Mouse (Mus musculus): ENCODE measurements around the gene Enah.
A peak's percentile ranks its signal among the peaks of the same experiment; 100 is the strongest.

Enah gene

DNA sequence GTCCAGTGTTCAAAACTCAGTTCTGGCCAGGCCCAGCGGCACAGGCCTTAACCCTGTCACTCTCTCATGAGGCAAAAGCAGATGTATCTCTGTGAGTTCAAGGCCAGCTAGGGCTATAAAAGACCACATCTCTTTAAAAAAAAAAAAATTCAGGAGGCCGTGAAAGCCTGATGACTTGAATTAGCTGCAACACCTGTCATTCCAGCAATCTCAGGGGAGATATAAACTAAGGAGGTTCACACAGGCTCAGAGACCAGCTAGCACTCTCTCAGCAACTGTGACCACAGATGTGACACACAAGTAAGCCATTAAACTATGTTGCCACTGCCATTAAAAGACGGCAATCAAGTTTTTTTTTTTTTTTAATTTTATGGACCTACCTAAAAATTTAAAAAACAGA lies 56.0 kb downstream of the Enah start:
- no peak for DNase-seq (ENCODE audit: low read depth, low spot score)

DNA sequence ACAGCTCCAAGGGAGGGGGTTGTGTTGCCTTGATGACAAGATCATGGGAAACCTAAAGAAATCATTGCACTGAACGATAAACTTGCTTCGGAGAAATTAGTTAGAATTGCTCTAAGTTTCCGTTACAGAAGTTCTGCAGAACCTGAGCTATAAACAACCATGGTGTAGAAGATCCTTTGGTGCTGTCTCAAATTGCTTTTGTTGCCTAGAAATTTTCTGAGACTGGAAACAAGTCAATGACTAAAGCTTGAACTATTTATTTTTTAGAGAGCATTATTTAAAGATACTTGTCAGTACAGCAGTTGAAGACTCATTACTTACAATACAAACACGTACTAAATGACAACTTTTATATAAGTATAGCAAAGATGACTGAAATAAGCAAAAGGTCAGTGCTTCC lies 56.4 kb downstream of the Enah start:
- no peak for DNase-seq (ENCODE audit: low read depth, low spot score)

DNA sequence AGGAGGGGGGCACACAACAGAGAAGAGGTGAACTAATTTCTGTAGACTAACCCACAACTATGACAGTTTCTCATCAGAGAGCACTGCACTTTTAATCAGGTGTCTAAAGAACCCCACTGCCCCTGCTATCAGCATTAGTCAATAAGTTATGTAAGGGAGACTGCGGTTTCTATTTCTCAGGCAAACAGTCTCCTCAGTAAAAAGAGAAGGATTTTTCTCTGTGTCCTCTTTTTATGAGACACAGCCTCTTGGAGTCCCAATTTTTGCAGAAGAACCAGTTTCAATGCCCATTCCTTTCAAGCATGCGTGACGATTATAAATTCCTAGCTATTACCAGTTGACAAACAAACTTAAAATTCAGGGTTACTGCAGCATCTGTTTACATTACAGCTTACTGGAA lies 59.4 kb downstream of the Enah start:
- no peak for DNase-seq (ENCODE audit: low read depth, low spot score)

DNA sequence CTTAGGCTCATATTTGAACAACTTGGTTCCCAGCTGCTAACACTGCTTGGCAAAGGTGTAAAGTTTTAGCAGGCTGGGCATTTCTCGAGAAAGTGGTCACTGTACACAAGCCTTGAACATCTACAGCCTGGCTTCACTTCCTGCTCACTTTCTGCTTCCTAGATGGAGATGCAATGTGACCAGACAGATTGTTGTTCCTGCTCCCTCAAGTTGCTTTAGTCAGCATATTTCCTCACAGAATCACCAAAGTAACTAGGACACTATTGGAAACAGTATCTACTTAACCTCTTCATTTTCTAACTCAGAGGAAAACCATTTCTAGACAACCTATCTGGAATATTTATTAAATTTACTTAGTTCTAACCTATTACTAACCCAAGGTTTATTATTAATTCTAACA lies 61.4 kb downstream of the Enah start:
- DNase-seq (ENCODE audit: low read depth, low spot score), result no peak

DNA sequence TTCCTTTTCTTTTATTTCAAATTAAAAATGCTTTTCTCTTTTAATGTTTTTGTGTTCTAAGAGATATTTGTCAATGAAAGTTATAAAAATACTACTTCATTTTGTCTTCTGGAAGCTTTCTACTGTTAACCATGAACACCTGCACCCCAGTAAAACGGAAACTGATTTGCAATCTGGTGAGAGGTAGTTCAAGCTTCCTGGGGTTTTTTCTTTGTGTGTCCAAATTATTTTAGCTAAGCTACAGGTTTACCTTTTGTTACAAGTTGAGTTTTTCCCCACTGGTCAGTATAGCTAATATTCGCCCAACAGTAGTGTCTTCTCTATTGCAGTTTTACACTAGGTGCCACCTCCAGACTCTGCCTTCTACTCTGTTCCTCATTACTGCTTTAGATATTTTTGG lies 62.1 kb downstream of the Enah start:
- DNase-seq (ENCODE audit: low read depth, low spot score), result no peak

DNA sequence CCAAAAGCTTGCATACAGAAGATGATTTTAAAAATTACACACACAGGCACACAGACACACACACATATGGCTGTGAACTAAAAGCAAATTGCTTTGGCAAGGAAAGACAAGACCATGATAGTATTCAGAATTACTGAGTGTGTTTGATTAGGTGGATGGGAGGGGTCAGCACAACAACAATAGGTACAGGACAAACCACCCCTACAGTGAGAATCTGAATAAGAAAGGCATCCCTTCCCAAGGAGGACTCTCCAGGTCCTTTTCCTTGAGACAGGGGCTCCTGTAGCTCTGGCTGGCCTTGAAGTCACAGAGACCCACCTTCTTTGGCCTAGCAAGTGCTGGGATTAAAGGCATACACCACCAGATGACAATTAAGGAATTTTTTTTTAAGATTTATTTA lies 66.2 kb downstream of the Enah start:
- DNase-seq (ENCODE audit: low read depth, low spot score), result peak; percentile 29

DNA sequence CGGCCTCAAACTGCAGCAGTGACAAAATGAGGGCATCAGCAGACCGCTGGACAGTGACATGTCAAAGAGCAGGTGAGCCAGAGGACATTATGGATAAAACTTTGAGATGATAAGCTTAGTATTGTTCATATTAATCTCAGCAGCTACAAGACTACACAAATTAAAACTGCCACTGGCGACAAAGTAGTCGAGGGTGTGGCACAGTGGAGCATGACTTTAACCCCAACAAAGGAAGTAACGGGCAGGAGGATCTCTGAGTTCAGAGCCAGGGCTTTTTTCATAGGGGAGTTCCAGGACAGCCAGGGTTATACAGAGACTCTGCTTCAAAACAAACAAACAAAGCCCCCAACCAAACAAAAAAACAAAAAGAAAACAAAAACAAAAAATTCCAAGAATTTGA lies 68.5 kb downstream of the Enah start:
- DNase-seq (ENCODE audit: low read depth, low spot score), result no peak

DNA sequence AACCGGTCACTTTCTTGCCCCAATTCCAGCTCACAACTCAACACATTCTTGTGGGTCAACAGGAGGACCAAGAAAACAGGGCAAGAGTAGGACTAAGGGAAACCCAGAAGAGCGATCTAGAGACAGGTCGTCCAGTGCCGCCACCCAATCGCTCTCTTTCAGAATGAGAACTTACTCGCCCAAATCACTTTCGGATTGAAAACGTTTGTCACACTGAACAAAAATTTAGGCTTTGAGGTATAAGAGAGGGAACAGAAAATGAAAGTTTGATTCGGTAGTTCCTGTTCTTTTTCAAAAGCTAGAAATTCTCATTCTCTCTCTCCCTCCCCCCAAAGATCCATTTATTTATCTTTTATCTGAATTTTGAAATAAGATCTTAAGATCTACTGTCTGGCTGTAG lies 69.1 kb downstream of the Enah start:
- DNase-seq (ENCODE audit: low read depth, low spot score), result no peak

DNA sequence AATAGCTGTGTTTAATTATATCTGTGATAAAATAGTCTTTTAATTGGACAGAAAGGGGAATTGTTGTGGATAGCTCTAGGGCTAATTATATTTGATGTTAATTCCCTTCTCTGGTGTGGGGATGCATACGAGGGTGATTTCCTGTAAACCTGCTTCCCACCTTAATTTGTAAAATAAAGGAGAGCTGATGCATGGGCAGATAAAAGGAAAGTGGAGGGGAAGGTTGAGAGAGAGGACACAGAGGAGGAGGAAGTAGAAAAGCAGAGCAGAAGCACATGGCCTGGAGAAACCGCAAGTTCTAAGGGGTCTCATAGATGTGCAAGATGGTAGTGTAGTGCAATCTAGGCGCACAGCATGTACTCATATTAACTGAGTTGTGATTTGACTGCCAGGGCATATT lies 71.6 kb downstream of the Enah start:
- no peak for DNase-seq (ENCODE audit: low read depth, low spot score)

DNA sequence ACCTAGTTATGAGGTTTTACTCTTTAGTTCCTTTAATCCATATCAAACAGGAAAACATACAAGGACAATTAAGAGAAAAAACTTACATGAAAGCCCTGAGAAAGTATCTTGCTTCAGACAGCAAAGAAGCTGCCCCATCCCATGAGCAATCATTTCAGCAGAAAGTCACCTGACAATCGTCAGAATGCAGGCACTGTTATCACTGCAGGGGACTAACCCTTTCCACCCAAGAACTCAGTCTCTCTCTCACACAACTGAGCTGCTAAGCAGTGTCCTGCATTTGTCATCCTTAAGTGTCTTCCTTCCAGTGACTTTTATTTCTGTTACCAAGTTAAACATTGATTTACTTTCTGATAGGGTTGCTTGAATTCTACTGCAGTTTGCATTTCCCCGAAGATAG lies 82.7 kb downstream of the Enah start:
- DNase-seq (ENCODE audit: low read depth, low spot score), result no peak

DNA sequence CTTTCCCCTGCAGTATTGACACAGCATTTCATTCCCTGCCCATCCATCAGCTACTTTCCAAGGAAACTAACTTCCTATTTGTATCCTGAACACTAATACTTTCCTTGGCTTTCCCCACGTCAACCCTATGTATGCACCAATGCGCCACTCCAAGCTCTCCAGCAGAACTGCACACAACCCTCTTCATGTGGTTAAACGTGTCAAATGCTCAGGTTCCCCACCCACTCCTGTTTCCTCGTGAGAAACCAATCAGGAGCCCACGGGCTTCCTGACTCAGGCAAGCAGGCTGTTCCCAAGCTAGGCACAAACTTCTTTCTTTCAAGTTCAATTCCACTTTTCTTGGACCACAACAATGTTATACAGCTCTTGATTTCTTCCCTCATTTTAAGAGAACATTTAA lies 91.4 kb downstream of the Enah start:
- DNase-seq (ENCODE audit: low read depth, low spot score), result no peak

DNA sequence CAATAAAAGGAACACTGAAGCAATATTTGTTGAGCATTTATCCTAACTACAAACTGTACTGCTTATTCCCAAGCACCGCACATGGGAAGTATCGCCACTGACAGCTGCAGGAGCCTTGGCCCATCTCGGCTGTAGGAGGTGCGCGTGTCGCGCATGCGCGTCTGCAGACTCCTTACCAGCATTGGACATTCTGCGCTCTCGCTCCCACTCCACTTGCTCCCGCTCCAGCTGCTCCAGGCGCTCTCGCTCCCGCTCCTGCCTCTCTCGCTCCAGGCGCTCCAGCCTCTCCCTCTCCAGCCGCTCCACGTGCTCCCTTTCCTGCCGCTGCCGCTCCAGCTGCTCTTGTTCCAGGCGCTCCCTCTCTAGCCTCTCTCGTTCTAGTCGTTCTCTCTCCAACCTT lies 96.4 kb downstream of the Enah start:
- DNase-seq (ENCODE audit: low read depth, low spot score), result peak; percentile 83

DNA sequence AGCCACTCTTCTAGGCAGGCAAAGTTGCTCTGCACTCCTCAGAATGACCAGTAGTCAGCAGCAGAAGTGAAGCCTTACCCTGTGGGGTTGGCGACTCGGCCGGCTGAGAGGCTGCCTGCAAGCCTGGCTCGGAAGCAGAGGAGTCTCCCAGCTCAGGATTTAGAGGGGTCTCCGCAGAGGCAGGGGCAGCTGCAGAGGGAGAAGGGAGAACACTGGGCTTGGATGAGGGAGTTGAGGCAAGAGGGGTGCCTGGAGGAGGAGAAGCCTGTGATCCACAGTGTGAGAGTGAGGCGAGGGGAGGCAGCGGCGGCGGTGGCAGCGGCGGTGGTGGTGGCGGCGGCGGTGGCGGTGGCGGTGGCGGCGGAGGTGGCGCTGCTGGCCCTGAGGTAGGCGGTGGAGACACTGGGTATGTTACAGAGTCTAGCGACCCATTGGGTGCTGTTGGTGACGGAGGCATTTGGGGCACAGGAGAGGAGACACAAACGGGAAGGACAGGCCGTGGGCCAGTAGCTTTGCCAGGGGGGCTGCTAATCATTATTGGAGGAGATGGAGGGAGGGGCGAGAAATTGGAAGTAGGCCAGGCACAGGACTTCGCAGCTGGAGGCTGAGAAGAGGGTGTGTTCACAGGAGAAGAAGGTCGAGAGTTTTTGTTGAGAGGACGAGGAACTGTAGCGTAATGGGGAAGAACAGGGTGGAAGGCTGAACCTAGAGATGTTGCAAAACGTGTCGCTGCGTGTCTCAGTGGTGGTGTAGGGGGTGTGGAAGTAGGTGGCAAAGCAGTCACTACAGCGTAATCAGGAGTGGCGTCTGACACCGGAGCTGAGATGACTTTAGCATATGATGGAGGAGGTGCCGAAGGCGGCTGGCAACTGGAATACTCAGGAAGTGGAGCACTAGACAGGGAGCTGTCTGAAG lies 98.0 kb downstream of the Enah start:
- DNase-seq (ENCODE audit: low read depth, low spot score), result peak; percentile 55

DNA sequence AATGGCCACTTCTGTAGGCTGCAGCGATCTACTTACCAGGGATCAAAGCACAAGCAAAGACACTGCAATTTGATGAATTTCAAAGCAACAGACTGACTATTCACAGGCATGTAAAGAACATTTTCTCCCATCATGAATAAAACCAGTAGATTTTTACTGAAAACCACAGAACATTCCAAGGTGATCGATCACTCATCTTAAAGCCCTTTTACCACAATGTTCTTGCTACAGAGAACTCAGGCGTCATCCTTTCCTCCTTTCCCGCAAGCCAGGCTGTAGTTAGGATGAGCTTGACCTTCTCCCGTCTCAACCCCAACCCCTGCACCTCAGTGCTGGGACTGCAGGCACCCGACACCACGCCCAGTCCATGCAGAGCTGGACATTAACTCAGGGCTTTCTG lies 107.9 kb downstream of the Enah start:
- no peak for DNase-seq (ENCODE audit: low read depth, low spot score)

DNA sequence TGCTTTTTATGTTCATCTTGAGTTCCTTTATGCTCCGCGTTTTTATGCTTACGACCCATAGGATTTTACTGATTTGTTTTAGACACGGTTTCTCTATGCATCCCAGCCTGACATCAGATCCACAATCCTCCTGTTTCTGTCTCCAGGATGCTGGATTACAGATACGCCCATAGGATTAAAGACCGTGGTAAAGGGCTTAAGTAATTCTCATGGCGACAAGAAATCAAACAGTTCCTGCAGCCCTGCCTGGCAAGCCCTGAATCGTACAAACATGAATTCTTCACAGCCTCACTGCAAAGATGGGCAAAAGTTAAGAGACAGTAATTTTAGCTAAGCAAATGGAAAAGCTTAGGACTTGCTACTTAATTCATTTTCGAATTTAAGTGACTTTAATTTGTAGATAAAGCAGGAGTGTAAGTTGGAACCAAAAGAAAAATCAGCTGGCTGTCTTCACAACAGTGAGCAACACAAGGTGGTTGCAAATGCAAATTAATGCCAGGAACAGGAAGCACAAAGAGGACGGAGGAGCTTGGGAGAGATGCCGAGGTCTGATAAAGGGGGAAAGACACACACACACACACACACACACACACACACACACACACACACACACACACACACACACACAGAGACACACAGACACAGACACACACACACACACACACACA lies 118.0 kb downstream of the Enah start:
- no peak for DNase-seq (ENCODE audit: low read depth, low spot score)

DNA sequence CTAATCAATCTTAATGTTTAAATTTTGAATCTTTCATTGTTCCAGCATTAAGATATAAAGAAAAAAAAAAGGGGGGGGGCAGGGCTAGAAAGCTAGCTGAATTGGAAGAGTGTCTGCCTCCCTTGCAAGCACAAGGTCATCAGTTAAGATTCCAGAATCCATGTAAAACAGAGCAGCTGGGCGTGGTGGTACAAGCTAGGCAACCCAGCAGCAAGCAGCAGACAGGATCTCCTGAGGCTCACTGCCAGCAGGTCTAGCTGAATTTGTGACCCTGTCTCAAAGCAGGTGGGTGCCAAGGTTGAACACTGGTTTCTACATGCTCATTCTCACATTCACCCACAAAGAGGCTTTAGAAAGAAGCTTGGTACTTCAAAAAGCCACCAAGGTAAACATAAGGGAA lies 118.9 kb downstream of the Enah start:
- DNase-seq (ENCODE audit: low read depth, low spot score), result no peak

DNA sequence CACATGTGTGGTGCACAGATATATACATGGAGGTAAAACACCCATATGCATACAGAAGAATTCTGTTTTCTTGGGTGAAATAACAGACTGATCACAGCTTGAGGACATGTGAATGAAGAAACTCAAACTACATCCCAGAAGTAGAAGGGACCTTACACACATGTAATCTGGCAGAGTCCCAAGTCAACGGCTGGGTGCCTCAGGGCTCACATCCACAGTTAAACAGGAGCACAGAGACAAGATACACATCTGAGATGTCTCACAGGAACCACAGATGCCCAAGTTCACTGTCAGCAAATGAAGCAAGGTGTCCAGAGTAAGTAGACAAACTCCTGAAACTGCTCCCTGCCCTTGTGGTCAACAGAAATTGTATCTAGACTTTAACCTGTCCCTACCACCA lies 120.8 kb downstream of the Enah start:
- no peak for DNase-seq (ENCODE audit: low read depth, low spot score)

DNA sequence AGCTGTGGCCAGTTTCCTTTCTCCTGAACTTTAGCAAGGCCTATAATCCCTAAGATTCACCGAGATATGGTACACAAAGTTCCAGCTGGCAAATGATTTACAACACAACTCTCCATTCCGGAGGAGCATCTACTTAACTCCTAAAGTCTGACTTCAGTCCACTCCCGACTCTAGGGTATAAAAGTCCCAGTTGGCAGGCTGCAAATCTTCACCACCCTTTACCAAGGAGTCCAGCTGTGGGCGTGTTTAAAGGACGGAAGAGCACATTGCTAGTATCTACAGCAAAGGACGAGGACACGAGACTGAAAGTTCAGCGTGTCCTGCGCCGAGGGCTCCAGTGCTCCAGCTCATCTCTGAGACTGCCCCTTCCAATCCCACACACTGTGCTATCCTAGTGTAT lies 122.8 kb downstream of the Enah start:
- DNase-seq (ENCODE audit: low read depth, low spot score), result no peak

DNA sequence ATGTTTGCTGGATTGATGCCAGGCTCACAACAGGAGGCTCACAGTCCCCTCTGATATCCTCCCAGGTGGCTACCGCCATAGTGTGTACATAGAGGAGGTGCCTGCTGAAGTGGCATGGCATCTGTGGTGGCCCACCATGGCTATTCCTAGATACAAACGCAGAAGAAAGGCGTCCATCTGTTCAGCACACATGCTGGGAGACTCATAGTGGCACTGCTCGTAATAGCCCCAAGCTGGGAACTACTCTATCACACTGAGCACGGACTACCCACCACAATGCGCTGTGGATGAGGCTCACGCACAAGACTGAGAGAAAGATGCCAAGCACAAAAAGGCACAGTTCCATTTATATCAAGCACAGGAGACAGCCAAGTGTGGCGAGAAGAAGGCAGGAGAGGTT lies 126.1 kb downstream of the Enah start:
- DNase-seq (ENCODE audit: low read depth, low spot score), result no peak

DNA sequence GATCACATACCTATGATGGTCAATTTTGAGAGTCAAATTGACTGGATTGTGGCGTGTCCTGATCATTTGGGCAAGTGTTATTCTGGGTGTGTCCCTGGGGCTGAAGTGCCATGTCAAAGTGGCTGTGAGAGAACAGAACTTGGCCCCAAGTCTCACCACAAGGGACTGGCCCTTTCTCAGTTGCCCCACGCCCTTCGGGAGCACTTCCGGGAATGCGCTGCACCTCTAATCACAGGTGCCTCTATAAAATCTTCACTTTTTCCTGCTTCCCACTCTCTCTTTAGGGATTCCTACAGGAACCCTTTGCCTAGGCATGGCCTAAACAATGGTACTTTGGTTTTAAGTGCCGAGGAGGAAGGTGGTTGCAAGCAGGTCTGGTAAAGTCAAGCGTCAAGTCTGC lies 130.1 kb downstream of the Enah start:
- no peak for DNase-seq (ENCODE audit: low read depth, low spot score)

DNA sequence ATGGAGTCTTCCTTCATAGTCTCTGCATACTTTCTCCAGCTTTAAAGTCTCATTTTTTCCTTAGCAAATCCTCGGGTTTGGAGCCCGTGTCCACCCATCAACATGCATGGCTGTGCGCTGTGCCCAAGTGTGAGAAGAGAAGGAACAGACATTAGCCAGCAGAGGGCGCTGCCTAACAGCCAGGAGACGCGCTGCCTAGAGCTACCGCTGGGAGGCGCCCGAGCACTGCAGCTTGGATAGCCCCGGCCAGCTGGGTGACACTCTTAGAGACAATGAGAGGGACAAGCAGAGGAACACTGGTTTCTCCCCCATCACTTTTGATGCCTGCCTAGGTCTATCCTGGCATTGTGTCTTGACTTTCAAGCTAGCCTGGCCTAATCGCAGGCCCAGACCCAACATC lies 131.0 kb downstream of the Enah start:
- peak; percentile 55 for DNase-seq (ENCODE audit: low read depth, low spot score)

DNA sequence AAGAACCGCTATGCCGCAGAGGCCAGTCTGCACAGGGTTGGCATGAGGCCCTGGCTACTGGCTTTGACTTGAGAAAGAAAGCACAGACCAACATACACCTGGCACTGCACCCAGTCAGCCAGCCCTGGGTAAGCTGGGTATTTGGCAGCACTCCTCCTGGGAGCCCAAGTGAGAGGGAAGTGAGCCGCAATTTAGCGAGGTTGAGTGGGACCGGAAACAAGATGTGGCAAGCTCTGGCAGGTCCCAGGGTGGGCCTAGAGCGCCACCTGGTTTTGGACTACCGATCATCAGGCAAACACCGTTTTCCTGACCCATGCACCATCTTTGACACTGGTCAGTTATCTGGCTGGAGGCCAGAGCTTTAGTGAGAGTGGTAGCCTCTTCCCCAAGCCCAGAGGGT lies 138.3 kb downstream of the Enah start:
- DNase-seq (ENCODE audit: low read depth, low spot score), result peak; percentile 65

DNA sequence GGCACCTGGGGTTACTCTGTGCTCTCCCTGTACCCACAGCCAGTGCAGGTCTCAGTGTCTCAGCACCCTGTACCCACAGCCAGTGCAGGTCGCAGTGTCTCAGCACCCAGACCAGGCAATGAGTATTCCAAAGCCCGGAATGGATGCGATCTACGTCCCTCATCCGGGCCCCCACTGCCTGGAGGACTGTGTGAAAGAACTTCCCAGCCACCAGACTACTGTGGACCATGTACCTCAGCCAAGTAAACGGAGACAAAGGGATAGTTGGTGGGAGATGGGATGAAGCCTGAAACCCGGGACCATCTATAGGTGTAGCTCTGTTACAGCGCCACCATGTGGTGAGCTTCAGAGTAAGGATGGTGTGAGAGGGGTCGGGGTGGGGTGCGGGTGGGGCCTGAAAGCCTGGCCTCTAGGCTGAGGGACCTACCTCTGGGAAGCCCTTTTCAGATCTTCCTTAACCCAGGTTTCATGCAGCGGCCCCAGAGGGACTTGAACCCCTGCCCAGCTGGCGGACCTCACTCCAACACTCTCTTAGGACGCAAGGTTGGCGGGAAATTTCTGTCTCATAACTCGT lies 139.0 kb downstream of the Enah start:
- DNase-seq (ENCODE audit: low read depth, low spot score), result peak; percentile 69
